Mouse (Mus musculus): Measurements from ENCODE around the gene Dbt.
"Not testable (repeated sequence)": the region's sequence is repeated elsewhere in the genome, so short reads cannot be mapped to it uniquely, and the experiment has no call there.

Gene Dbt

DNA sequence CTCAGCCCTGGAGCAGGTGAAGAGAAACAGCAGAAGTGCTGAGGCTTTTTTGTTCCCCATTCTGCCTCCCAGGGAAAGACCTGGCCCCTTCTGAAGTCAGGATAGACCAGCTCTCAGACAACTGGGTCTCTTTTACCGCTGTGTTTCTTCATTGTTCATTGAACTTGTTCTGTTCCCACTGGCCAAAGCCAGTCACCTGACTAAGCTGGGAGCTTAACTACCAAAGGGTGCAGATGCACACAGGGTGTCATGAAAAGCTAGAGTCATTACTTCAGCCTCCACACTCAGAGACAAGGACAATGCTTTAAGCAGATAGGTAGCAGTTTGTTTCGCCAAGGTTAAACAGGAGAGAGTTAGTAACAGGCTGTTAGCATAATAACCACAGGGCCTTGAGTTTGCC is 29.2 kb downstream of the Dbt start:
- no peak for DNase-seq (ENCODE audit: low spot score)

- no peak for DNase-seq (ENCODE audit: low spot score)
Measured at GRCm38 (mm10) chr3:116542532-116542931, 29.7 kb downstream of the Dbt start.

DNA sequence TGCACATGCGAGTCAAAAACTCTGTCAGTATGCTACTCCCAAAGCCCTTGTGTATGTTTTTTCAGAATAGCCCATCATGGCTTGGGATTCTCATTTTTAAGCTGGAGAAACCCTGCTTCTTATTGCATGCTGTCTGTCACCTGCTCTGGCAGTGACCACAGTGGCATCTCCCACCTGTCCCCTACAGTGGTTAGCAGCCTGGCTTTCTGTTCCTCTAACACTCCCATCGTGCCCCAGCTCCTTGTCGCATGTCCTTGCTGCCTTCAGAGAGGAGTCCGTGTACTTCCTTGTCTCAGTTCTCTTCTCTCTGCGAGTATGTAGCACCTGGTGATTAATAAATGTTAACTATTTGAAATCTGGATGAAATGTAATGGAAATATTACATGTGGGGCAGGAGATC is 34.6 kb downstream of the Dbt start:
- no peak for DNase-seq (ENCODE audit: low spot score)

DNA sequence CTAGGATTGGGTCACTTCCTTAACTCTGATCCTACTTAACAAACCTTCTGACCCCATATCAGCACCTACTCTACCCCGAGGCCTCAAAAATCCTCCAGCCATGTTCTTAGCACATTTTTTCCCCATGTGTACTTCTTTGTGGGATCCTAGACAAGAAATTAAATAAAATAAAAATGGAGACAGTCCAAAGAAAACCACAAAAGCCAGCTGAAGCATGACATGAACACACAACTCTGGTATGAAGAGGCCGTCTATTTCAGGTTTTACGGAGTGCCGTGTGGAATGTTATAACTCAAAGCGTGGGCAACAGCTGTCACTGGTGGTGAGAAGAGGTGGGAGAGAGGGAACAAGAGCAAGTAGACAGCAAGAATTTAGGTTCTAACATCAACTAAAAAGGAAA is 38.5 kb downstream of the Dbt start:
- no peak for DNase-seq (ENCODE audit: low spot score)

GRCm38 (mm10) chr3:116561315-116561714 is 48.4 kb downstream of the Dbt start:
- DNase-seq (ENCODE audit: low spot score), result not testable (repeated sequence)

DNA sequence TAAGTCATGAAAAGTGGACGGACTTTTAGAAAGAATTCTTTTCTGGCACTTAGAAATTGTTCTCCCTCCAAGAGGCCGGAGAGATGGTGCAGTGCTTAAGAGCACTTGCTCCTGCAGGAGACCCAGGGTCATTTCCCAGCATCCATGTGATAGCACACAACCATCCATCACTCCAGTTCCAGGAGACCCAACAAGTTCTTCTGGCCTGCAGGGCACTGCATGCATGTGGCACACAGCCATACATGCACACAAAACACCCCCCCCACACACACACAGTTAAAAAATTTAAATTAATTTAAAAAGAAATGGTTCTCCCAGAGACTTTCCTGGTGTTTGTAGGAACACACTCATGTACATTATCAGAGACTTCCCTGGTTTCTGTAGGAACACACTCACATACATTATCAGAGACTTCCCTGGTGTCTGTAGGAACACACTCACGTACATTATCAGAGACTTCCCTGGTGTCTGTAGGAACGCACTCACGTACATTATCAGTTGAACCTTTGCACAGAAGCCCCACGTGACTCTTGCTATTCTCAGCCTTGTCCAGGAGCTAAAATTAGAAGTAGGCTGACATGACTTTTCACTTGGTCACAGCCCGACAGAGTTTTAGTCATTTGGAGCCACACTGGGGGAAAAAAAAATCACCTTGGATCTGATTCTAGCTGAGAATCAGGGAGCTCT is 49.7 kb downstream of the Dbt start, which contains the start of gene Lrrc39:
Gene Lrrc39 (plus strand): TSS at position 566 of the 687 bp plus-strand sequence.
- no peak for DNase-seq (ENCODE audit: low spot score)

DNA sequence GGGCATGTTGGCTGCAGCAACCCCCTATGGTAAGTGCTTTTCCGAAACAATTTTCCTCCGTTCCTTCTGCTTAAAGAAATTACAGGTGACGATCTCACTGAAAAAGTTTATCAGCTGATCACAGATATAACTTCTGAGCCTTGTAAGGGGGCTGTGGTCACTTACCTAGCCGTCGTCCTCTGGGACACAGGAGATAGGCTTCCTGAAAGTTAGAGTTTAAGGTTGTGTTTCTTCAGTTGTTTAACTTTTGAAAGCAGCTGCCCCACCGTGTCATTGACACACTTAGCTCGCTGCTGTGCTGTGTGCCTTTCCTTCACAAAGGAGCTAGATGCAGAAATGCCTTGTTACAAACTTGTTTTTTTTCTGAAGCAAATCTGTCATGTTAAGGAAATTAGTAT is 50.2 kb downstream of the Dbt start:
- DNase-seq (ENCODE audit: low spot score), result no peak

GRCm38 (mm10) chr3:116570628-116571027 is 57.8 kb downstream of the Dbt start:
- DNase-seq (ENCODE audit: low spot score), result no peak

DNA sequence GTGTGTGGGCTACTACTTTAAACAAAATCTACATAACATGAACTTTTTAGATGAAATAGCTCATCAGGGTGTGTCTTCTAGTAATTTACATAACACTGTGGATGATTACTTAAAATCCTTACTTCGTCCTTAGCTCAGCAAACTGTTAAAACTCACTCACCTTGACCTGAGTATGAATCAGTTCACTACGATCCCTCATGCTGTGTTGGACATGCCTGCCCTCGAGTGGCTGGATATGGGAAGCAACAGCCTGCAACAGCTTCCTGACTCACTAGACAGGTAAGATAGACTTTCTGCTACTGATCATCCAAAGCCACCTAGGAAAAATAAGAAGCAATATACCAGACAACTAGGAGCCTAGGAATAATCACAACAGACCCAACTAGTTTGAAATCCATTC is 64.4 kb downstream of the Dbt start:
- no peak for DNase-seq (ENCODE audit: low spot score)

DNA sequence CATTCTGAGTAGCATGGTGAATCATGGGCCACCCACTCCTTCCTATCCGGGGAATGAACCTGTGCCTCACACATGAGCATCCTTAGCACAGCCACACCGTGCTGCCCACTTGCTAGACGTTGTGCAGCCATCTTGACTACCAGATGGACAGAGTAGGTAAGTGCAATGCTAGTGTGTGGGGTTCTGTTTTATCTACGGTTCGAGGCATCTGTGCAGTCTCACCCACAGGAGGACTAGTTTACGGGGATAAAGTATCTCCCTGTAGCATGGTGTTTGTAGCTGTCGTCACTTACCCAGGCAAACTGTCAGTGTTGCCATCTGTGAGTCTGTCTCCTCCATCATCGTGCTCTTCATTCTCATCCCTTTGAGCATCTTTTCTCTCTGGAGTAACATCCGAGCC is 69.3 kb downstream of the Dbt start:
- no peak for DNase-seq (ENCODE audit: low spot score)

- DNase-seq (ENCODE audit: low spot score), result no peak
Measured at GRCm38 (mm10) chr3:116594076-116594727, 81.3 kb downstream of the Dbt start.

DNA sequence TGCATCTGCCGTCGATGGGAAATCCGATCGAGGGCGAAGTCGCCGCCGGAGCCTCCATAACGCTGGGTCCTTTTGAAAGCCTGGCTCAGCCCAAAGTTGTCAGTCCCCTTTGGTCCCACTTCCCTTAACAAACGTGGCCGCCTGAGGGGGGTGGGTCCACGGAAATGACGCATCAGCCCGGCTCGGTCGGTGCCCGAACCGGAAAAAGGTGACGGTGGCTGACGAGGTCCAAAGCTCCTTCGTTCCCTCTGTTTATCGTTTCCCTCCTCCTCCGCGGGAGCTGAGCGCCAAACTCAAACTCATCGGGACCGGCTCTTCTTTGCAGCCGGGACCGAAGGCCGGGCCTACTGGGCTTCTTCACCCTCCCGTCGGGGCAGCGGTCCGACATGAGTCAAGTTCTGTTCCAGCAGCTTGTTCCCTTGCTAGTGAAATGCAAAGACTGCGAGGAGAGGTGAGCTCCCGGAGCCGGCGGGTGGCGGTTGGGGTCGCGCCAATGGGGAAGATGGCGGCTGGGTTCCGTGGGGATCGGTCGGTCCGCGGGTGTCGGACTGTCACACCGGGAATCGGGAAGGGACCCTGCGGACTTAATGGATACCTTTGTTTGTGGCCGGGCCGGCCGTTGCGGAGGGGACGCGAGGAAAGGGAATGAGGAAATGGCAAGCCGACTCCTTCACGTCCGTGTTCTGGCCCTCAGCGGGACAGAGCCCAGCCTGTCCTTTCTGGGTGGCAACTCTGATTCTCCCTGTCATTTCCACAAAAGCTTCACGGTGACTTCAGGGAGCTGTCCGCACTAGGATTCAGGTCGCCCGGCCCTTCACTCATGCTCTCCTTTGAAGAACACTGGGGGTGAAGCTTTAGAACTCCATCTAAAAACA is 82.1 kb downstream of the Dbt start, which contains the start of gene Sass6:
Gene Sass6 (plus strand): TSS at position 255 of the 875 bp plus-strand sequence.
- peak; percentile 98 for DNase-seq (ENCODE audit: low spot score)

DNA sequence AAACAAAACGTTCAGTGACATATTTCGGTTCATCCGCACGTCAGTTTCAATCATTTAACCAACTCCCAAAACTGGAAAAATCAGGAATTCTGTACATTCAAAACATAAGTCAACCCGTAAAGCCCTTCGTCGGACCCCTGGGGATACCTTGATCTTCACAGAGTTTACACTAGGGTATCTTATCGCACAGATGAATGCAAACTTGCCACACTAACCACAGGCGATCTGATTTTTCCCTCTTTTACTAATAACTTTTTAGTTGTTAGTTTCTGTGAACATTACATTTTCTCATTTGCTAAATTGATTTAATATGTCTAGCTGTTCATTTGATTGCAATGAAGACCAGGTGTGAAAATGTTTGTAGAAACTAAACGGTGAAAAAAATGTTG is 82.7 kb downstream of the Dbt start:
- DNase-seq (ENCODE audit: low spot score), result no peak

Measured in testis, postnatal 14 days (tissue).